Mouse (Mus musculus) forebrain, embryonic 10.5 days (tissue): ENCODE measurements at regions not wholly inside any gene's neighbourhood (a gene's known extent, or its start where the extent isn't known, plus 50 kb on each side); places are given as distances from the start of the nearest gene placed in this dataset.

ENCODE experiments used
- DNase-seq: peaks from one replicate; pipeline ENCODE4 v3.0.0-alpha.2; 2017; ENCODE audit warnings: low spot score; ENCODE audit errors: extremely low spot score
- H3K27ac ChIP-seq: fragments of 300-500 bp; sonication (generic); 2 replicates; pipeline ENCODE4 v1.5.1; 2016; ENCODE audit warnings: mild to moderate bottlenecking
- H3K27me3 ChIP-seq: fragments of 300-500 bp; sonication (generic); 2 replicates; pipeline ENCODE4 v1.6.1; 2016; ENCODE audit warnings: mild to moderate bottlenecking; ENCODE audit not compliant: poor library complexity, severe bottlenecking
- H3K36me3 ChIP-seq: fragments of 300-500 bp; sonication (generic); replicated peaks from 2 replicates; pipeline ENCODE4 v1.6.1; 2016; ENCODE audit warnings: mild to moderate bottlenecking, moderate library complexity
- H3K4me1 ChIP-seq: fragments of 300-500 bp; sonication (generic); 2 replicates; pipeline ENCODE4 v1.6.1; 2016
- H3K4me3 ChIP-seq: fragments of 300-500 bp; sonication (generic); 2 replicates; pipeline ENCODE4 v1.5.1; 2016; ENCODE audit warnings: mild to moderate bottlenecking, moderate library complexity
- H3K9me3 ChIP-seq: fragments of 300-500 bp; sonication (generic); 2 replicates; pipeline ENCODE4 v1.6.1; 2016; ENCODE audit warnings: mild to moderate bottlenecking, moderate library complexity
- WGBS: fragments of 180-500 bp; shearing (Covaris S2); methylation state at CpG from one replicate; pipeline ENCODE4 v1.1.7; 2016; 5-methylcytosine and 5-hydroxymethylcytosine counted together

DNA sequence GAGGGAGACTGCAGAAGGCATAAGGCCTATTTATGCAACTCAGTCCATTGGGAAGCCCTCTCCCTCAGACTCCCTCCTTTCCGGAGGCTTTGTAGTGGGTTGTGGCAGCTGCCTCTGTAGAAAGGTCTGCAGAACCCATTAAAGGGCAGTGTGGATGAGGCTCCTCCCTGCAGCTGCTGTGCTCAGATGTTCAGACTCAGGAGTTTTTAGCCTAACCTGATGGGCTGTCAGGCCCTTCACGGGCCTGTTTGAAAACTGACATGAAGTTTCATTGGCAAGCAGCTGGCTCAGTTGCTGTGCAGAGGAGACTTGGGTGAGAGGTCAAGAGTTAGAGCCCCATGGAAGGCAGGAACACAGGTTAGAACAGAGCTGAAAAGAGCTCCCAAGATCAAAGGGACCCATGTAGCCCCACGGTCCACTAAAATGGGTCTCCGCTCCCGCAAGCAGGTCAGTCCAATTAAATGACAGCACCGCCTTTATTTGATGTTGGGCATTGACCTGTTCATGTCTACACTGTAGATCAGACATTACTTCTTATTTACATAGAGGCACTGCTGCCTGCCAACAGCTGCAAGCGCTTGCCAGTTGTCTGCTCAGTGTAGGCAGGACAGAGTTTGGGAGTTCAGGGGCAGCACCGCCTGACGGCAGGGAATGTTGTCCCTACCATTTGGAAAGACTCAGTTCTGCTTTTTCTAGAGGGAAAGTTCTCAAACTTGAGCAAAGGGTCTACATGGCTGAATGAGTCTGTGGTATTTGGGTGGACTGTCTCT, 53.8 kb upstream of the Usp46 start:
- WGBS = 89% methylated on average over 9 of the region's 9 CpGs
- no peaks in the 10 kb centered on the region; the same call in 1 of the 2 replicates for H3K9me3 ChIP-seq
- no peaks in the 10 kb centered on the region for H3K36me3 ChIP-seq
- no peaks in the 10 kb centered on the region for H3K27me3 ChIP-seq
- H3K4me3 ChIP-seq = no peak overlapping the region
- no peak overlapping the region for H3K27ac ChIP-seq
- no peak for DNase-seq
- 0 out of 2 replicates have a peak, but pooled peaks cover 3% of the 10 kb centered on the region for H3K4me1 ChIP-seq

GRCm38 (mm10) chr5:74126015-74126896, 58.0 kb upstream of the Usp46 start:
- Histone ChIP-seq H3K4me1 (0 out of 2 replicates have a peak, but pooled peaks cover 3% of the 10 kb centered on the region), H3K27ac (peak overlapping the region; percentile 77), H3K27me3 (no peaks in the 10 kb centered on the region), H3K4me3 (peak overlapping the region; percentile 43), H3K9me3 (no peaks in the 10 kb centered on the region; the same call in 1 of the 2 replicates), H3K36me3 (no peaks in the 10 kb centered on the region)
- DNase-seq = peak; percentile 53
- WGBS = 63% methylated on average over 32 of the region's 32 CpGs

GRCm38 (mm10) chr5:74127518-74127917, 59.3 kb upstream of the Usp46 start:
- 91% methylated on average over 6 of the region's 6 CpGs for WGBS
- no peak for DNase-seq
- H3K27ac ChIP-seq = no peak overlapping the region
- H3K9me3 ChIP-seq = no peaks in the 10 kb centered on the region; the same call in 1 of the 2 replicates
- H3K36me3 ChIP-seq = no peaks in the 10 kb centered on the region
- H3K27me3 ChIP-seq = no peaks in the 10 kb centered on the region
- peaks cover 6% of the 10 kb centered on the region; the same call in 1 of the 2 replicates for H3K4me1 ChIP-seq
- no peak overlapping the region for H3K4me3 ChIP-seq

- H3K4me1 ChIP-seq = peaks cover 6% of the 10 kb centered on the region; the same call in 1 of the 2 replicates
- H3K9me3 ChIP-seq = no peaks in the 10 kb centered on the region; the same call in 1 of the 2 replicates
- H3K36me3 ChIP-seq = no peaks in the 10 kb centered on the region
- H3K4me3 ChIP-seq = no peak overlapping the region
- no peak for DNase-seq
- no peak overlapping the region for H3K27ac ChIP-seq
- H3K27me3 ChIP-seq = no peaks in the 10 kb centered on the region
Measured at GRCm38 (mm10) chr5:74129636-74130035, 61.4 kb upstream of the Usp46 start.

GRCm38 (mm10) chr5:74132671-74133070, 62.4 kb upstream of the Rasl11b start:
- 76% methylated on average over 8 of the region's 8 CpGs for WGBS
- Histone ChIP-seq H3K27me3 (no peaks in the 10 kb centered on the region), H3K27ac (no peak overlapping the region), H3K36me3 (no peaks in the 10 kb centered on the region), H3K9me3 (peaks cover 3% of the 10 kb centered on the region; the same call in 1 of the 2 replicates), H3K4me1 (peaks cover 13% of the 10 kb centered on the region), H3K4me3 (no peak overlapping the region)
- no peak for DNase-seq

- Histone ChIP-seq H3K9me3 (peaks cover 3% of the 10 kb centered on the region; the same call in 1 of the 2 replicates), H3K27ac (no peak overlapping the region), H3K27me3 (no peaks in the 10 kb centered on the region), H3K36me3 (no peaks in the 10 kb centered on the region), H3K4me1 (peaks cover 15% of the 10 kb centered on the region), H3K4me3 (no peak overlapping the region)
- 84% methylated on average over 5 of the region's 5 CpGs for WGBS
- no peak for DNase-seq
Measured at GRCm38 (mm10) chr5:74136377-74136776, 58.7 kb upstream of the Rasl11b start.

GRCm38 (mm10) chr5:74136868-74137439, 58.1 kb upstream of the Rasl11b start:
- Histone ChIP-seq H3K36me3 (no peaks in the 10 kb centered on the region), H3K4me3 (no peak overlapping the region), H3K27ac (no peak overlapping the region), H3K4me1 (peaks cover 15% of the 10 kb centered on the region), H3K27me3 (no peaks in the 10 kb centered on the region), H3K9me3 (peaks cover 3% of the 10 kb centered on the region; the same call in 1 of the 2 replicates)
- 69% methylated on average over 5 of the region's 5 CpGs for WGBS
- no peak for DNase-seq

- DNase-seq = no peak
- H3K27me3 ChIP-seq = no peaks in the 10 kb centered on the region
- H3K27ac ChIP-seq = no peak overlapping the region
- WGBS = 92% methylated on average over 4 of the region's 4 CpGs
- H3K9me3 ChIP-seq = no peaks in the 10 kb centered on the region
- H3K36me3 ChIP-seq = no peaks in the 10 kb centered on the region
- no peaks in the 10 kb centered on the region for H3K4me1 ChIP-seq
- no peak overlapping the region for H3K4me3 ChIP-seq
Measured at GRCm38 (mm10) chr5:74143994-74144393, 51.1 kb upstream of the Rasl11b start.

GRCm38 (mm10) chr5:74144765-74145164, 50.3 kb upstream of the Rasl11b start:
- Histone ChIP-seq H3K27ac (no peak overlapping the region), H3K27me3 (no peaks in the 10 kb centered on the region), H3K4me1 (no peaks in the 10 kb centered on the region), H3K36me3 (no peaks in the 10 kb centered on the region), H3K9me3 (no peaks in the 10 kb centered on the region), H3K4me3 (no peak overlapping the region)
- WGBS = 86% methylated on average over 5 of the region's 5 CpGs
- DNase-seq = no peak
